Mouse (Mus musculus) cerebellum, adult 18-20 months (tissue): ENCODE data around the gene Grik4.
"Not testable (repeated sequence)": the region's sequence is repeated elsewhere in the genome, so short reads cannot be mapped to it uniquely, and the experiment has no call there.

ENCODE experiments used
- DNase-seq, 2 experiments: peaks; one replicate each; pipeline ENCODE4 v3.0.0; 2021

The Grik4 gene

GRCm38 (mm10) chr9:42943781-42944535 is at the start of gene Grik4:
Grik4 (minus strand) TSS chr9:42944493.
- DNase-seq: peak; percentile 14 to 27

GRCm38 (mm10) chr9:42993659-42994058 is 49.4 kb upstream of the Grik4 start:
- DNase-seq: no peak

GRCm38 (mm10) chr9:42987988-42988387 is 43.7 kb upstream of the Grik4 start:
- no peak for DNase-seq

GRCm38 (mm10) chr9:42968894-42969521 is 24.7 kb upstream of the Grik4 start:
- DNase-seq: no peak

GRCm38 (mm10) chr9:42967731-42968130 is 23.4 kb upstream of the Grik4 start:
- peak; percentile 24 to 25 for DNase-seq

- not testable (repeated sequence) for DNase-seq
These were observed 20.5 kb upstream of the Grik4 start for GRCm38 (mm10) chr9:42964809-42965208.

- DNase-seq: peak; percentile 18 to 32
These were observed 20.1 kb upstream of the Grik4 start for GRCm38 (mm10) chr9:42964366-42964765.

GRCm38 (mm10) chr9:42962506-42962905 is 18.2 kb upstream of the Grik4 start:
- DNase-seq: no peak

GRCm38 (mm10) chr9:42958401-42958800 is 14.1 kb upstream of the Grik4 start:
- DNase-seq: no peak

GRCm38 (mm10) chr9:42948381-42948780 is 4.1 kb upstream of the Grik4 start:
- no peak for DNase-seq

- DNase-seq: no peak
These were observed 881 bp upstream of the Grik4 start for GRCm38 (mm10) chr9:42945174-42945573.

GRCm38 (mm10) chr9:42944536-42945006 is 278 bp upstream of the Grik4 start:
- peak; percentile 82 to 86 for DNase-seq

- peak; percentile 27 to 29 for DNase-seq
These were observed 1.2 kb downstream of the Grik4 start for GRCm38 (mm10) chr9:42943057-42943529.

GRCm38 (mm10) chr9:42942148-42942547 is 2.1 kb downstream of the Grik4 start:
- no peak for DNase-seq

- DNase-seq: no peak
These were observed 12.1 kb downstream of the Grik4 start for GRCm38 (mm10) chr9:42932146-42932545.

- no peak for DNase-seq
These were observed 16.8 kb downstream of the Grik4 start for GRCm38 (mm10) chr9:42927498-42927897.

- no peak for DNase-seq
These were observed 17.7 kb downstream of the Grik4 start for GRCm38 (mm10) chr9:42926564-42926963.

GRCm38 (mm10) chr9:42921830-42922229 is 22.5 kb downstream of the Grik4 start:
- DNase-seq: no peak

- DNase-seq: no peak
These were observed 24.1 kb downstream of the Grik4 start for GRCm38 (mm10) chr9:42920190-42920589.

- no peak for DNase-seq
These were observed 26.4 kb downstream of the Grik4 start for GRCm38 (mm10) chr9:42917911-42918310.

- no peak for DNase-seq
These were observed 31.1 kb downstream of the Grik4 start for GRCm38 (mm10) chr9:42913201-42913600.

GRCm38 (mm10) chr9:42908657-42909313 is 35.5 kb downstream of the Grik4 start:
- no peak for DNase-seq

GRCm38 (mm10) chr9:42906995-42907394 is 37.3 kb downstream of the Grik4 start:
- DNase-seq: no peak
